8 mouse cellular contexts compared by ENCODE assay signal in the genomic region with DNA sequence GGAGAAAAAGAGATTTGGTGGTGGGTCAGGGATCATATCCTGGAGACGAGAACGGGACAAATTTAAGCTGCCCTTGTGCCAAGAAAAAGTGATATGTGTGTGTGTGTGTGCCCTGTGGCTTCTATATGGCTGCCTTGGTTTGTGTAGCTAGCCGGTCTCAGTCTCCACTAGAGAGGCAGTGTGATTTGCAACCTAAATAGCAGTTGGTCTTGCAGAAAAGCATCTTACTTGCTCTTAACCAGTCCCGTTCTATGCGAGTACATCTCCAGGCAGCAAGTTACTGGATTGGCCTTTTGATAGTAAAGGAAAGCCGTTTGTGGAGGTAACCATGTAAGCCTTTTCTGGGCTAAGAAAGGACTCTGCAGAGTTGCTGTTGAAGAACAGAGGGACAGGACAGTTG. TPM values are rescaled to one million over a fixed set of nuclear protein-coding genes. Genes with fewer than 3 reads are reported as not detected.
DNase-seq lines count a peak whose midpoint lies in the region; ATAC-seq and TF ChIP-seq lines count a peak whose summit lies in the region.

No protein-coding gene starts in this region.

- H3K27me3 ChIP-seq in heart, adult 2 months (ENCODE audit: control insufficient read depth, insufficient read depth, low read length), result no peaks in the 10 kb centered on the region
- no peaks in the 10 kb centered on the region for H3K27me3 ChIP-seq in C2C12 (ENCODE audit: control insufficient read depth, insufficient read depth, insufficient read length)
- no peaks in the 10 kb centered on the region for H3K27me3 ChIP-seq in forebrain, embryonic 14.5 days (replicated peaks; ENCODE audit: control insufficient read depth, insufficient read depth, low read length)

- 19% methylated on average over 6 of the region's 6 CpGs for WGBS in heart, adult 2 months
- WGBS in forebrain, embryonic 14.5 days, result 4% methylated on average over 6 of the region's 6 CpGs
- 44% methylated on average over 6 of the region's 6 CpGs for WGBS in macrophage (ENCODE audit: missing documents)

- intact Hi-C loops in heart, adult 2 months (cut with DNase I), result loop anchor here (2.0 to 5.0 kb wide), 7 partner anchors 34 to 226 kb away; no protein-coding TSS in a partner anchor
- intact Hi-C loops in heart, postnatal 10 days (cut with DNase I), result loop anchor here (5.0 to 10.0 kb wide), 4 partner anchors 54 to 214 kb away; no protein-coding TSS in a partner anchor
- intact Hi-C loops in left cerebral cortex, postnatal 4 days (cut with DNase I), result loop anchor here (10.0 kb wide), 2 partner anchors 74 to 196 kb away; no protein-coding TSS in a partner anchor

- H3K4me3 ChIP-seq in heart, adult 2 months, result peak overlapping the region; percentile 95
- H3K4me3 ChIP-seq in C2C12 (ENCODE audit: insufficient read depth, poor library complexity, severe bottlenecking) (peak overlapping the region; percentile 89), macrophage (ENCODE audit: inconsistent target) (peak overlapping the region; percentile 69)
- H3K4me3 ChIP-seq in forebrain, embryonic 14.5 days (ENCODE audit: low read depth, low read length), result peak overlapping the region; percentile 74

- no peaks in the 10 kb centered on the region for H3K36me3 ChIP-seq in heart, adult 2 months (ENCODE audit: control insufficient read depth, insufficient read depth, low read length)
- H3K36me3 ChIP-seq in C2C12 (ENCODE audit: control insufficient read depth, insufficient read depth), result peaks cover 11% of the 10 kb centered on the region
- no peaks in the 10 kb centered on the region for H3K36me3 ChIP-seq in forebrain, embryonic 14.5 days (ENCODE audit: control insufficient read depth, insufficient read depth, low read length)
- no peaks in the 10 kb centered on the region for H3K36me3 ChIP-seq in macrophage (ENCODE audit: inconsistent target)

- peaks cover 7% of the 10 kb centered on the region for H3K4me1 ChIP-seq in heart, adult 2 months (ENCODE audit: control insufficient read depth, insufficient read depth, low read length)
- H3K4me1 ChIP-seq in forebrain, embryonic 14.5 days (ENCODE audit: control insufficient read depth, insufficient read depth, low read length), result peaks cover 13% of the 10 kb centered on the region

- TF ChIP-seq EP300 in heart, adult 2 months (IDR thresholded peaks at IDR 0.05; ENCODE audit: insufficient read depth, low read depth, low read length), result no peak

- peaks cover 56% of the 10 kb centered on the region for H3K79me3 ChIP-seq in C2C12 (ENCODE audit: low read depth)

- H3ac ChIP-seq in C2C12 (ENCODE audit: control insufficient read depth, insufficient read length, low read depth), result no peak overlapping the region

- no peak for DNase-seq in heart, adult 2 months
- DNase-seq in heart, postnatal 10 days, result no peak
- DNase-seq in forebrain, embryonic 14.5 days (ENCODE audit: low spot score), result no peak
- no peak for DNase-seq in frontal cortex, postnatal 25 days (ENCODE audit: low spot score in 2 of 2)
- DNase-seq in left cerebral cortex, postnatal 4 days, result no peak
- DNase-seq in ovary, postnatal 36 days (ENCODE audit: low spot score), result no peak

- peaks cover 8% of the 10 kb centered on the region for H3K79me2 ChIP-seq in heart, adult 2 months (replicated peaks; ENCODE audit: control insufficient read depth, insufficient read depth, low read length)
- H3K79me2 ChIP-seq in C2C12 (ENCODE audit: control insufficient read depth, insufficient read depth) (peaks cover 65% of the 10 kb centered on the region), macrophage (ENCODE audit: inconsistent target) (peaks cover 62% of the 10 kb centered on the region)

- peak overlapping the region; percentile 75 for H3K27ac ChIP-seq in heart, adult 2 months
- H3K27ac ChIP-seq in forebrain, embryonic 14.5 days (ENCODE audit: low read depth, low read length), result peak overlapping the region; percentile 28; the same call in 1 of the 2 replicates
- H3K27ac ChIP-seq in macrophage, result no peak overlapping the region

- H3K9me3 ChIP-seq in forebrain, embryonic 14.5 days (replicated peaks; ENCODE audit: control insufficient read depth, low read length), result no peaks in the 10 kb centered on the region

- H3K9ac ChIP-seq in heart, adult 2 months (ENCODE audit: low read depth, low read length), result no peak overlapping the region
- H3K9ac ChIP-seq in forebrain, embryonic 14.5 days (ENCODE audit: low read length), result peak overlapping the region; percentile 82

- no peak for ATAC-seq in forebrain, embryonic 14.5 days

- H3K4me2 ChIP-seq in forebrain, embryonic 14.5 days (ENCODE audit: low read length), result peak overlapping the region; percentile 86

- TF ChIP-seq POLR2A in heart, adult 2 months (IDR thresholded peaks at IDR 0.05; ENCODE audit: insufficient read depth, low read depth, low read length), result no peak

- TF ChIP-seq CTCF in heart, adult 2 months (IDR thresholded peaks at IDR 0.05), result no peak
- TF ChIP-seq CTCF in C2C12 (IDR thresholded peaks at IDR 0.05; ENCODE audit: control insufficient read depth, insufficient read depth, insufficient read length), result no peak

TF ChIP-seq in C2C12, 6 proteins besides CTCF, POLR2A, EP300 and RAD21:
- TF ChIP-seq MYOD1 (IDR thresholded peaks at IDR 0.05; ENCODE audit: control insufficient read depth, insufficient read length, low read depth), result no peak
- TF ChIP-seq MYOG (IDR thresholded peaks at IDR 0.05; ENCODE audit: control insufficient read depth, extremely low read depth, insufficient read length), result no peak
- TF ChIP-seq MAX (IDR thresholded peaks at IDR 0.05), result no peak
- no peak for TF ChIP-seq CEBPB (IDR thresholded peaks at IDR 0.05; ENCODE audit: low read depth)
- no peak for TF ChIP-seq FOSL1 (IDR thresholded peaks at IDR 0.05; ENCODE audit: insufficient read depth, low read length, poor library complexity, severe bottlenecking)
- TF ChIP-seq USF1 (IDR thresholded peaks at IDR 0.05; ENCODE audit: low read depth), result no peak

RNA-seq across cellular contexts. Expression of a gene that starts 1.7 kb away (rescaled TPM):
- total RNA-seq in heart, adult 2 months (2021), result 10 to 100 TPM; 26.3 to 28.5 TPM
- 14.3 and 18.4 TPM in 2 replicates for polyA plus RNA-seq in heart, adult 2 months (2012; rRNA removed)
- 10 to 100 TPM; 33.9 to 36.9 TPM for total RNA-seq in heart, postnatal 10 days (2021)
- polyA plus RNA-seq in C2C12 (2012; fragmentation: generic; extraction: Trizol) (16.8 TPM), macrophage (2018) (18.6 to 19.0 TPM (median 18.7 TPM) in 3 replicates)
- 22.8 and 25.8 TPM in 2 replicates for polyA plus RNA-seq in forebrain, embryonic 14.5 days (2014; fragmentation: Nextera tagmentation; extraction: Ambion mirVana)
- total RNA-seq in macrophage (2018; cell fraction: chromatin; rRNA removed), result 10 to 100 TPM in 25 of 26 experiments, 1 to 10 TPM in 1; 6.0 to 93.0 (median 42.1) TPM
- total RNA-seq in macrophage (2018; cell fraction: cytosol; rRNA removed), result 10 to 100 TPM; 22.6 to 42.1 (median 36.8) TPM
- 10 to 100 TPM; 16.7 to 68.1 (median 40.5) TPM for total RNA-seq in macrophage (2018; cell fraction: nucleus; rRNA removed)
- total RNA-seq in left cerebral cortex, postnatal 4 days (2021), result 10 to 100 TPM; 68.1 to 70.5 TPM
